Mouse (Mus musculus) lung, adult 2 months (tissue): ENCODE results near the gene Epha2. TPM values are rescaled to one million over a fixed set of nuclear protein-coding genes. Genes with fewer than 3 reads are reported as not detected.

Source experiments
- DNase-seq: peaks from one replicate; pipeline ENCODE4 v3.0.0; 2022
- H3K4me1 ChIP-seq: fragments of 200-500 bp; 2 replicates; pipeline ENCODE4 v1.6.1; 2011; ENCODE audit warnings: low read length; ENCODE audit not compliant: control insufficient read depth, insufficient read depth
- H3K4me3 ChIP-seq: fragments of 200-500 bp; replicated peaks from 2 replicates; pipeline ENCODE3; 2011; ENCODE audit warnings: low read depth, mild to moderate bottlenecking, control low read depth, low read length; ENCODE audit errors: extremely low read depth
- CTCF ChIP-seq: fragments of 200-500 bp; IDR thresholded peaks from 2 replicates; pipeline ENCODE4 v1.5.1; 2011; ENCODE audit warnings: mild to moderate bottlenecking, low read length, control low read depth; ENCODE audit not compliant: insufficient read depth
- POLR2A ChIP-seq: fragments of 200-500 bp; IDR thresholded peaks from 2 replicates; pipeline ENCODE4 v1.6.1; 2011; ENCODE audit warnings: low read depth, mild to moderate bottlenecking, control low read depth, low read length, borderline replicate concordance; ENCODE audit errors: extremely low read depth
- WGBS: fragments of 180-500 bp; shearing (Covaris S2); methylation state at CpG from one replicate; pipeline ENCODE4 v1.1.7; 2018; 5-methylcytosine and 5-hydroxymethylcytosine counted together
- polyA plus RNA-seq: library from polyadenylated mRNA; depleted of rRNA; stranded (reverse); fragments of >200 nt; gene quantifications from 2 replicates; pipeline ENCODE4 v1.2.3, GENCODE M21; 2012

The Epha2 gene
- polyA plus RNA-seq, 1 experiment, result 54.0 TPM

- H3K4me3 ChIP-seq, result no peak overlapping the region
- H3K4me1 ChIP-seq, result peaks cover 53% of the 10 kb centered on the region
- WGBS, result 14% methylated on average over 8 of the region's 8 CpGs
- TF ChIP-seq CTCF (no peak), POLR2A (no peak)
- DNase-seq, result peak; percentile 63
Observed at GRCm38 (mm10) chr4:141310191-141310606, 9.2 kb downstream of the Epha2 start.

GRCm38 (mm10) chr4:141311078-141311477 is 10.0 kb downstream of the Epha2 start:
- H3K4me1 ChIP-seq, result peaks cover 51% of the 10 kb centered on the region
- TF ChIP-seq CTCF, result no peak
- no peak for TF ChIP-seq POLR2A
- DNase-seq, result no peak
- H3K4me3 ChIP-seq, result no peak overlapping the region
- 18% methylated on average over 7 of the region's 7 CpGs for WGBS

- 44% methylated on average over 6 of the region's 6 CpGs for WGBS
- Histone ChIP-seq H3K4me1 (peaks cover 51% of the 10 kb centered on the region), H3K4me3 (no peak overlapping the region)
- TF ChIP-seq CTCF, result no peak
- no peak for TF ChIP-seq POLR2A
- no peak for DNase-seq
Observed at GRCm38 (mm10) chr4:141311506-141311905, 10.5 kb downstream of the Epha2 start.

- DNase-seq, result no peak
- TF ChIP-seq CTCF (no peak), POLR2A (no peak)
- peaks cover 51% of the 10 kb centered on the region for H3K4me1 ChIP-seq
- WGBS, result 44% methylated on average over 2 of the region's 2 CpGs
- no peak overlapping the region for H3K4me3 ChIP-seq
Observed at GRCm38 (mm10) chr4:141311908-141312307, 10.9 kb downstream of the Epha2 start.

GRCm38 (mm10) chr4:141312513-141313131 is 11.6 kb downstream of the Epha2 start:
- no peak overlapping the region for H3K4me3 ChIP-seq
- no peak for DNase-seq
- peaks cover 52% of the 10 kb centered on the region for H3K4me1 ChIP-seq
- WGBS, result 49% methylated on average over 17 of the region's 17 CpGs
- TF ChIP-seq POLR2A (no peak), CTCF (no peak)

GRCm38 (mm10) chr4:141313481-141313880 is 12.4 kb downstream of the Epha2 start:
- no peak overlapping the region for H3K4me3 ChIP-seq
- WGBS, result 46% methylated on average over 8 of the region's 8 CpGs
- TF ChIP-seq POLR2A, result no peak
- TF ChIP-seq CTCF, result no peak
- no peak for DNase-seq
- peaks cover 52% of the 10 kb centered on the region for H3K4me1 ChIP-seq

GRCm38 (mm10) chr4:141313924-141314323 is 12.9 kb downstream of the Epha2 start:
- no peak for TF ChIP-seq CTCF
- TF ChIP-seq POLR2A, result no peak
- DNase-seq, result no peak

GRCm38 (mm10) chr4:141314745-141315144 is 13.7 kb downstream of the Epha2 start:
- Histone ChIP-seq H3K4me1 (peaks cover 48% of the 10 kb centered on the region), H3K4me3 (no peak overlapping the region)
- DNase-seq, result no peak
- TF ChIP-seq CTCF, result no peak
- TF ChIP-seq POLR2A, result no peak
- 71% methylated on average over 6 of the region's 6 CpGs for WGBS

More at GRCm38 (mm10) chr4:141313924-141314323, 12.9 kb downstream of the Epha2 start:
- 39% methylated on average over 11 of the region's 11 CpGs for WGBS
- H3K4me3 ChIP-seq, result no peak overlapping the region
- H3K4me1 ChIP-seq, result peaks cover 52% of the 10 kb centered on the region

GRCm38 (mm10) chr4:141316023-141316422 is 15.0 kb downstream of the Epha2 start:
- no peak for TF ChIP-seq CTCF
- no peak for TF ChIP-seq POLR2A
- no peak for DNase-seq
- no peak overlapping the region for H3K4me3 ChIP-seq
- 37% methylated on average over 7 of the region's 7 CpGs for WGBS
- peaks cover 38% of the 10 kb centered on the region for H3K4me1 ChIP-seq

- TF ChIP-seq CTCF (no peak), POLR2A (no peak)
- WGBS, result 60% methylated on average over 18 of the region's 18 CpGs
- H3K4me1 ChIP-seq, result peaks cover 31% of the 10 kb centered on the region
- H3K4me3 ChIP-seq, result no peak overlapping the region
- DNase-seq, result no peak
Observed at GRCm38 (mm10) chr4:141316498-141317180, 15.6 kb downstream of the Epha2 start.

- no peak for TF ChIP-seq CTCF
- no peak for TF ChIP-seq POLR2A
- DNase-seq, result no peak
- Histone ChIP-seq H3K4me3 (no peak overlapping the region), H3K4me1 (peaks cover 20% of the 10 kb centered on the region)
- WGBS, result 77% methylated on average over 7 of the region's 7 CpGs
Observed at GRCm38 (mm10) chr4:141317914-141318313, 16.9 kb downstream of the Epha2 start.
